28 mouse cellular contexts compared by ENCODE assay signal in genomic region chr8:4934035-4934434, GRCm38 (mm10).
"Had no signal": no experiment of that assay in that cellular context is flagged by ENCODE, and none has a peak within 500 bp of the region (broad histone marks: within the 10 kb centered on the region; RNA-seq: fewer than 3 reads in every experiment).

No protein-coding gene starts in this region.

- H3K4me3 ChIP-seq: gastrocnemius, adult 2 months; heart, embryonic 10.5 days; heart, embryonic 12.5 days; hindbrain, embryonic 10.5 days; hindbrain, embryonic 12.5 days; intestine, embryonic 15.5 days; layer of hippocampus, adult 2 months; limb, embryonic 10.5 days; limb, embryonic 12.5 days; liver, embryonic 13.5 days; liver, embryonic 15.5 days had no signal

- H3K27ac ChIP-seq: gastrocnemius, adult 2 months; heart, embryonic 10.5 days; hindbrain, embryonic 10.5 days; hindbrain, embryonic 12.5 days; hindbrain, embryonic 14.5 days; intestine, embryonic 15.5 days; layer of hippocampus, adult 2 months; limb, embryonic 10.5 days; limb, embryonic 12.5 days; liver, embryonic 13.5 days; liver, embryonic 15.5 days had no signal

- H3K27me3 ChIP-seq: heart, embryonic 12.5 days; hindbrain, embryonic 12.5 days; intestine, embryonic 15.5 days; limb, embryonic 12.5 days; liver, embryonic 13.5 days; liver, embryonic 15.5 days had no signal

- H3K9ac ChIP-seq: heart, embryonic 12.5 days; hindbrain, embryonic 12.5 days; hindbrain, embryonic 14.5 days; intestine, embryonic 15.5 days; limb, embryonic 12.5 days; liver, embryonic 13.5 days; liver, embryonic 15.5 days had no signal

- H3K9me3 ChIP-seq: heart, embryonic 10.5 days; heart, embryonic 12.5 days; hindbrain, embryonic 10.5 days; hindbrain, embryonic 12.5 days; intestine, embryonic 15.5 days; limb, embryonic 10.5 days; limb, embryonic 12.5 days; liver, embryonic 13.5 days; liver, embryonic 15.5 days had no signal

- DNase-seq: gastrocnemius, adult 2 months; gastrocnemius, postnatal 10 days; gastrocnemius, postnatal 25 days; heart, adult 18-20 months; heart, postnatal 10 days; heart, postnatal 4 days; kidney, adult 18-20 months; kidney, adult 8-10 months; kidney, postnatal 10 days; kidney, postnatal 25 days; kidney, postnatal 4 days; layer of hippocampus, postnatal 36 days; liver; liver, embryonic 13.5 days had no signal

- ATAC-seq: hindbrain, embryonic 16.5 days; inflammation-experienced regulatory T-cells, adult 6 months; intestine, embryonic 15.5 days; intestine, postnatal 0 days had no signal

- H3K4me2 ChIP-seq: heart, embryonic 12.5 days; hindbrain, embryonic 12.5 days; hindbrain, embryonic 14.5 days; intestine, embryonic 15.5 days; limb, embryonic 12.5 days; liver, embryonic 11.5 days; liver, embryonic 13.5 days; liver, embryonic 15.5 days had no signal

- H3K4me1 ChIP-seq: heart, embryonic 10.5 days; heart, embryonic 12.5 days; hindbrain, embryonic 10.5 days; hindbrain, embryonic 12.5 days; intestine, embryonic 15.5 days; limb, embryonic 10.5 days; limb, embryonic 12.5 days; liver, embryonic 13.5 days; liver, embryonic 15.5 days had no signal

- H3K36me3 ChIP-seq: heart, embryonic 10.5 days; heart, embryonic 12.5 days; hindbrain, embryonic 10.5 days; hindbrain, embryonic 12.5 days; intestine, embryonic 15.5 days; limb, embryonic 10.5 days; limb, embryonic 12.5 days; liver, embryonic 13.5 days; liver, embryonic 15.5 days had no signal
